Mouse (Mus musculus) spleen, adult 18-20 months (tissue): ENCODE data around the gene Faf2.
"Not testable (repeated sequence)": the region's sequence is repeated elsewhere in the genome, so short reads cannot be mapped to it uniquely, and the experiment has no call there.

ENCODE experiments used
- DNase-seq, 2 experiments: peaks; one replicate each; pipeline ENCODE4 v3.0.0; 2022; ENCODE audit warnings: mixed read lengths in 2 of 2

The Faf2 gene

GRCm38 (mm10) chr13:54607204-54607603 is 14.4 kb upstream of the Faf2 start:
- DNase-seq, result no peak

- DNase-seq, result no peak
Measured at GRCm38 (mm10) chr13:54608002-54608401, 13.6 kb upstream of the Faf2 start.

- no peak for DNase-seq
Measured at GRCm38 (mm10) chr13:54608666-54609065, 12.9 kb upstream of the Faf2 start.

GRCm38 (mm10) chr13:54609301-54609700 is 12.3 kb upstream of the Faf2 start:
- no peak for DNase-seq

DNA sequence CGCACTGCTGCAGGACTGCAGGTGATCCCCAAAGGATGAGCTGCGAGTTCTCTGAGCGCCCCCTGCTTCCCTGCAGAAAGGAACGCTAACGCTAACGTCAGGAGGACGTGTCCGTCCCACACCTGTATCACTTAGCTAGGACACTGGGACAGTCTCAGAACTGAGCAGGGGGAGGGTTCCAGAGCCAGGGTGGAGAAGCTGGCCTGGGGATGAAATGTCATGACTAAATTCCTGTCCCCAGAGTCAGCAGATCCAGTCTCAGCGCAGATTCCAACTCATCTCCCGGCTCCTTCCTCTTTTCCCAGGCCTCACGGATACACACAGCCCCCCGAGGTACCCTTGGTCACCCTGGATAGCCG is 11.0 kb upstream of the Faf2 start:
- DNase-seq, result no peak

- DNase-seq, result peak; percentile 70 to 86
Measured at GRCm38 (mm10) chr13:54610972-54611754, 10.4 kb upstream of the Faf2 start, which contains the start of gene Cltb. Gene Cltb, minus strand, starts transcription at chr13:54611344.

- not testable (repeated sequence) for DNase-seq
Measured at GRCm38 (mm10) chr13:54613141-54613540, 8.4 kb upstream of the Faf2 start.

GRCm38 (mm10) chr13:54616307-54616706 is 5.3 kb upstream of the Faf2 start:
- DNase-seq, result no peak

DNA sequence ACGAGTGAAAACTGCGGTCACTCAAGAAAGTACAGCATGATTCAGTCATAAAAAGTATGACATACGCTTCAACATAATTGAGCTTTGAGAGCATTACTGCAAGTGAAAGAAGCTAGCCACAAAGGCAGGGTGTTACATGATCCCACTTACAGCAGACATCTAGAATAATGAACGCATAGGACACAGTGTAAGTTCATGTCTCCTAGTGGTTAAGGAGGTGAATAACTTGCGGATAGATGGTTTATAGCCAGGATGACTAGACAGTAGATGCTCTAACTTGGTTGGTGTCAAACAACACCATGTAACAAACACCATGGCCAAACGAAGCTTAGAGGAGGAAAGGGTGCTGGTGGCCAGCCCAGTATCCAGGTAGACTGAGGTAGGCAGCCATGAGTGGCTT is 4.6 kb upstream of the Faf2 start:
- no peak for DNase-seq

DNA sequence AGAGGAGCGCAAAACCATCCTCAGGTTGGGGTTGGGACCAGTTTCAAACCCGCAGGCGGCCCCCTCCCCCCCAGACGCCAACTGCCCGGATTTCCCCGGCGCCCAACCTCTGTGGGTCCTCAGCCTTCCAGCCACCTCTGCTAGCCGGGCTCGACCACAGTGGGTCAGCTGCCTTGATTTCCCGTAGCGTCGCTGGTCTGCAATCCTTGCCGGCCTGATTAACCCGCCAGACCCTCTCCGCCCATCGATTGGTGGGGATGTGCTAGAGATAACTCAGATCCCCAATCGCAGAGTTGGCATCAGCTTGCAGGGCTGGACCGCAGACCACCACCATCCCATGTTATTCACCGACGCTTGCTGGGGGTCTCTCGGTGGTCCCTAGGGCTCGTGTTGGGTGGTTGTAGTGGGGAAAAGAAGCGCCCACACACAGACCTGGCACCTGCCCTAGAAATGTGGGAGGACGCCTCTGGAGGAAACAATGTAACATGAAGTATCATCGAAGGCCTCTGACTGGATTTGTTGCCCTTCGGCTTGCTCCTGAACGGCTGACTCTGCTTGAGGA is 457 bp downstream of the Faf2 start:
- DNase-seq, result no peak

DNA sequence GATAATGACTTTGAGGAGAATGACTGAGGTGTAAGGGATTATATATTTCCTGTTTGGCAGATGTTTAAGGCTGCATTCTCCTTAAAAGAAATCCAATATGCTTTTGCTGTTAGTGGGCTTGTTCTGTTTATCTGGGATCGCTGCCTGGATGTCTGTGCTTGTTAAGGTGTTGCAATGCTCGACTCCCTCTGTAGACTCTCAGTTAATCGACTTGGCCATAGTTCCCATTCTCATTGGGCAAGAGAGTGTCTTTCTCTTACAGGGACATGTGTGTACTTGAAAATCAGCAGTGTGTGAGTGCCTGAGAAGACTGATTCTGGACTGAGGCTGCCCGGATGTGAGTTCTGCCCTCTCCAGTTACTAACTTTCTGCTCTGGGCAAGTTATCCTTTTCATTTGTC is 7.5 kb downstream of the Faf2 start:
- DNase-seq, result no peak

DNA sequence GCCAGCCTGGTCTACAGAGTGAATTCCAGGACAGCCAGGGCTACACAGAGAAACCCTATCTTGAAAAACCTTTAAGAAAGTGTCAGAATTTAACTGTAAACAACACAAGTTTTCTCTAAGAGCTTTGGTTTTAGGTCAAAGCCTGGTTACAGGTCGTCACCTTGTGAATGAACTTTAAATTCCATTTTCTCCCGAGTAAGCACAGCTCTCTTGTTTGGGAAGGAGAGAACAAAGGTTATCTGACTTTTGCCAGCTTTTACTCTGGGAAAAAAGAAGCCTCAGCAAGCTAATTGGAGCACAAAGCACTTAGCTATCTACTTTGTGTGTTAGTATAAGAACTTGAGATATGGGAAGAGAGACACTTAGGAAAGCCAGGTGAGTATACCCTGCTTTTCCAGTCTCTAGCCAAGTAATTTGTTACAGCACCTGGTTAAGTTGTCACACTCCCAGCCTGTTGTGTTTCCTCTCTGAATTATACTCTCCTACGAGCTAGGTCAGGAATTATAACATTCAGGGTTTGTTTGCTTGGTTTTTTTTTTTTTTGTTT is 11.2 kb downstream of the Faf2 start:
- no peak for DNase-seq

GRCm38 (mm10) chr13:54635011-54635410 is 13.4 kb downstream of the Faf2 start:
- DNase-seq, result no peak

DNA sequence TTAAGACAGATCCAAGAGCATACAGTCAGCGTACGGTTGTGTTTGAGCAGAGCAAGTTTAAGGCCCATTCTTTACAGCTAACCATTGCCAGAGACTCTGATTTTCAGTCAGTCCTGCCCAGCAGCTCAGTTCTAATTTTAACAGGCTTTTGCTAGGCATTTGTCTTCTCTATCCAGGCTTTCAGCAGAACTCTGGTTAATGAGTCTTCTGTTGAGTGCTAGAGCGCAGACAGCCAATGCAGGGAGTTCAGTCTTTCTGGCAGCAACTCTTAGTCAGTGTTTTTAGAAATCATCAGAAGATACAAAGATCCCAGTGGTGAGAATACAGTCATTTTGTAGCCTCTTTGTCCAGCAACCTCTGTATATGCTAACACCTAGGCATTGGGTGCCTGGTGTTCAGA is 28.9 kb downstream of the Faf2 start:
- DNase-seq, result no peak

GRCm38 (mm10) chr13:54660877-54661276 is 39.3 kb downstream of the Faf2 start:
- DNase-seq, result no peak

- no peak for DNase-seq
Measured at GRCm38 (mm10) chr13:54661358-54661757, 39.8 kb downstream of the Faf2 start.

DNA sequence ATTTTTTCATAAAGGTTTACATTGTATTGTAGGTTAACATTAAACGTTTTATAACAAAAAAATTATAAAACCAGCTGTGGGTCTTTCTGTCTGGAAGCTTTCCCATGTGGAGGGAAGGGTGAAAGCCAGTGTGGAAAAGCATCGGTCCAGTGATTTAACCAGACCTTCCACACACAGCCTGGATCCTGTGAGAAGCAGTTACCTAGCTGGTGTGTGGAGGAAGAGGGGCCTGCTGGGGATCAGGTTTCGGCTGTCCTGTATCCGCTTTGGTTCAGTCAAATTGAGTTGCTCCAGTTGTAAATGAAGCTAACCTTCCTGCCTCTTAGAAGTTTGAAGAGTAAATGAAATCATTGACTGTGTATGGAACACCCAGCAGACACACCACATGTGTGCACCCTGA is 42.4 kb downstream of the Faf2 start:
- DNase-seq, result no peak

DNA sequence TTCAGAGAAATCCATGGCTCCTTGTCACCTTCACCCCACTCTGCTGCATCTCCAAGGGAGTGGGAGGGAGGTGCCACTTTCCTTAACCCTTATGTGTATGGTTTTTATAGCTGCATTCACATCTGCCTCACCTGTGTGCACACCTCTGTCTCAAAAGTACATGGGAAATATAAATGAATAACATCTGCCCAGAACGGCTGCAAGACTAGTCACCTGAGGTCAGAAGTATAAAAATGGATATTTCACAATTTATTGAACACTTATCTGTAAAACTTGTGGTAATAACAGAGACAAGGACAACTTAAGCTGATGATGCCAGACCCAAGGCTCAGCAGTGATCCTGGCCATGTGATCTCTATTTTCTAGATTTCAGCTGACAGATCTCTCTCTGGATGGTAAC is 42.9 kb downstream of the Faf2 start:
- DNase-seq, result no peak

DNA sequence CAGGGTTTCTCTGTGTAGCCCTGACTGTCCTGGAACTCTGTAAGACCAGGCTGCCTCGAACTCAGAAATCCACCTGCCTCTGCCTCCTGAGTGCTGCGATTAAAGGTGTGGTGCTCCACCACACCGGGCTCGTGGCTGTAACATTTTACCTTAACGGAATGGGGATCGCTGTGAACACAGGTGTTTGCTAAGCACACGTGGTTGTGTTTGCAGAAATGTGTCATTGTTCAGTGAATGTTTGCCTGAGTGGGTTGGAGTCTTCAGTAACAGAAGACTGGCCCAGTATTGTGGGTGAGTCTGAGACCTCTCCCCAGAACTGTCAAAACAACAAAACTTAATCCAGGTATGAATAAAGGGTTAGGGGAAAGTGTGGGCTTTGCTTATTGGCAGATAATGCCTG is 43.5 kb downstream of the Faf2 start:
- DNase-seq, result no peak

- DNase-seq, result no peak
Measured at GRCm38 (mm10) chr13:54670491-54670890, 48.9 kb downstream of the Faf2 start.

GRCm38 (mm10) chr13:54675895-54676590 is 54.5 kb downstream of the Faf2 start:
- DNase-seq, result no peak

DNA sequence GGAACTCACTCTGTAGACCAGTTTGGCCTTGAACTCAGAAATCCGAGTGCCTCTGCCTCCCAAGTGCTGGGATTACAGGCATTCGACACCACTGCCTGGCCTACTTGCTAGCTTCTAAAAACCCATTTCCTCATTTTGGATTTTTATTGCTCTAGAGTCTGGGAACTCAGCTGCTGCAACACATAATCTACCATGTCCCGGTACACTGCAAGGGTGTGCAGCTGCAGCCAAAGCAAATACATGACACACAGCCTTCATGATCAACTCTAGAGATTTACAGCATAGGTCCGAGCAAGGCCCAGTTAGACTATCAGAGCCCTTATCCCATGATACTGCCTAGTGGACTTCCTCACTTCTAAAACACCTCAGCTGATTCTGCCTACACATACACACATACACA is 56.7 kb downstream of the Faf2 start:
- DNase-seq, result no peak

DNA sequence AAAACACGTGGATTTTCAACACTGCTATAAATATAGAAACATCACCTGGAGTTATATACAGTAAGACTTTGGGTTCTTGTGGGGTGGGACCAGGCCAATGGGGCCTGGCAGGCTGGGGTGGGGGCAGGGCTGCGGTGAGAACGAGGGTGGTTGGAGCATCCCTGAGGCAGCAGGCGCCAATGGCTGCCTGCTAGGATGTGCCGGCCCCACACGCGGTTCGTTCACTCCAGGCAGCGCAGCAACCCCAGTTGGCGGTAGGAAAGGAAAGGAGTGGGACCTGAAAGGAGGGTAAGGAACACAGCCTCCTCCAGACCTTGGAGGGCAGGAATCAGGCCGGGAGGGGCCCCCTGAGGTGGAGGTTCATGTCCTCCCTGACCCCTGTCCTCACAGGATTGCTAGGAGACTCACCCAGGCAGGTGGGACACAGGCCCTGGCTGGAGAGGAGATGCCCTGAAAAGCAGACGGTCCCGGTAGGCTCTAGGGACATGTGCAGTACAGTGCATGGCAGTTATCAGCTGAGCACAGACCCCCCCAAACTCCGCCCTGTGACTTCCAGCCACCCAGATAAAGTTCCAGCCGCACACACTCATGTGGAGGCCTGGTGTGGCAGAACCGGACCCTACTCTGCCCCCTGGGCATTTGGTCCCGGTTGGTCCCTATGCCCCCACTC is 58.7 kb downstream of the Faf2 start:
- no peak for DNase-seq
